Mouse (Mus musculus): ENCODE measurements around the gene Acta2. TPM values are rescaled to one million over a fixed set of nuclear protein-coding genes. Genes with fewer than 3 reads are reported as not detected.

Gene Acta2
- total RNA-seq, 2 experiments from 2014 or later: 52.8 to 61.6 TPM

DNA sequence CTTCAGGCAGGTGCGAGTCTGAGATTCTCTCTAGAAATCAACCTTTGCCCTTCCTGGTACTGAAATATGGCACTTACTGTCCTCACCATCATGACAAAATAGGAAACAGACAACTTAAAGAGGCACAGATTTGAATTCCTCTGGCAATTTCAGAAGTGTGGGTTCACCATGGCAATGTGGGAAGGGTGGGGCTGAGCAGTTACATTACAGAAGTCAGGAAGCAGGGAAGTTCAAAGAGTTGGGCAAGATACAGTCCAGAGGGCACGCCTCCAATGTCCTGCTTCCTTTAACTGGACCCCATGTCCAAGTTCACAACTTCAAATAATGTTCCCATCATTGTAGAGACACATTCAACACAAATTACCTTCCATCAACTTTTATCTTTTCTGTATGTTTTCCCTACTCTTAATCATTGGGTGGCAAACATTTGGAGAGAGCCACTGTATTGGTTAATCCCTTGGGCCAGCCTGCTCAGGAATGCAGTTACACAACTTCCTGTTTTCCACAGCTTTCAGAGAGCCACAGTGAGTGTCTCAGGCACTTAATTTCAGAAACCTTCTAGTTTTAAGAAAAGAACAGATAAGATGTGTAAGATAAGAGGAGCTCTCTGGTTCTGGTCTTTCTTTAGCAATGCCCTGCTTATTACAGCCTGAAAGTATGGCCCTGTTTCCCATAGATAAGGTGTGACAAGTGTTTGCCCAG is 7.0 kb upstream of the Acta2 start:
- H3K27ac ChIP-seq: peak overlapping the region; percentile 78
- no peak for TF ChIP-seq CTCF (IDR thresholded peaks at IDR 0.05)
- no peak for DNase-seq
- H3K4me3 ChIP-seq: no peak overlapping the region
- intact Hi-C loops (cut with DNase I): no loop called here

DNA sequence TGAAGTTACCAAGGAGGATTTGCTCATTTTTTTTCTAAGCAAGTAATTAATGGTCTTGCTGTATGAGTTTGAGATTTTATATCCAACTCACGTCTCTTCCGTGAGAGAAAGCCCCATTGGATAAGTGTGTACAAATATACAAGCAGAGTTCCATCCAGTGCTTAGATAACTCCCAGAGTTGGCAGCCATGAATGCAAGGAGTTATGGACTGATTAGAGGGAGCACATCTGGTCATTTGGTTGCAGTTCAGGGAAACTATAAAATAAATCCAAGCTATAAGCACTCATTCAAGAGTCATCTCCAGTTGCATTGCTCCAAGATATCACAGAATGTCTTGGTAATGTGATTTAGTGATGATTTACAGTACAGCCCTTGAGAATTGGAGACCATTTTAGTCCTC is 1.5 kb upstream of the Acta2 start:
- intact Hi-C loops (cut with DNase I): no loop called here
- Histone ChIP-seq H3K4me3 (no peak overlapping the region), H3K27ac (no peak overlapping the region)
- no peak for DNase-seq
- no peak for TF ChIP-seq CTCF (IDR thresholded peaks at IDR 0.05)

GRCm38 (mm10) chr19:34256149-34256548 is 759 bp upstream of the Acta2 start:
- intact Hi-C loops (cut with DNase I): no loop called here
- H3K4me3 ChIP-seq: no peak overlapping the region
- TF ChIP-seq CTCF (IDR thresholded peaks at IDR 0.05): no peak

GRCm38 (mm10) chr19:34254101-34254879 is 1.1 kb downstream of the Acta2 start:
- peak; percentile 42 for DNase-seq
- Histone ChIP-seq H3K27ac (peak overlapping the region; percentile 79), H3K4me3 (peak overlapping the region; percentile 58)
- TF ChIP-seq CTCF (IDR thresholded peaks at IDR 0.05): no peak
- intact Hi-C loops (cut with DNase I): no loop called here

More at GRCm38 (mm10) chr19:34256149-34256548, 759 bp upstream of the Acta2 start:
- H3K27ac ChIP-seq: peak overlapping the region; percentile 79
- no peak for DNase-seq

GRCm38 (mm10) chr19:34252450-34252849 is 2.9 kb downstream of the Acta2 start:
- TF ChIP-seq CTCF (IDR thresholded peaks at IDR 0.05): no peak
- intact Hi-C loops (cut with DNase I): no loop called here
- Histone ChIP-seq H3K4me3 (peak overlapping the region; percentile 58), H3K27ac (peak overlapping the region; percentile 20; the same call in 1 of the 2 replicates)
- no peak for DNase-seq

GRCm38 (mm10) chr19:34251900-34252299 is 3.5 kb downstream of the Acta2 start:
- Histone ChIP-seq H3K4me3 (peak overlapping the region; percentile 58), H3K27ac (peak overlapping the region; percentile 20; the same call in 1 of the 2 replicates)
- intact Hi-C loops (cut with DNase I): no loop called here
- no peak for TF ChIP-seq CTCF (IDR thresholded peaks at IDR 0.05)
- DNase-seq: no peak

DNA sequence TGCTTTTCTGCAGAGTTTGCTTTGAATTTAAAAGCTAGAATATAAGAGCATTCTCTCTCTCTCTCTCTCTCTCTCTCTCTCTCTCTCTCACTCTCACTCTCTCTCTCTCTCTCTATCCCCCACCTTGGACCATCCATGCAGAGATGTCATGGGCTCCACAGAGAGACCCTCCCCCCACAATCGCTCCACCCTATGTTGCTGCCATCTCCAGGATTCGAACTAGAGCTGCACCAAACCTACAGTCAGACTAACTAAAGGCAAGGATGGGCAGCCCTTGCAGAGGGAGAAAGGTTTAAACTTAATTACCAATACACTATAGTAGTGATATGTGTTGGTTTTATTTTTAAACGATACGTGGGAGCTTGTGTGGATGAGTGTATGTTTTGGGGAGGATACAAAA is 4.8 kb downstream of the Acta2 start:
- no peak for DNase-seq
- no peak for TF ChIP-seq CTCF (IDR thresholded peaks at IDR 0.05)
- no peak overlapping the region for H3K27ac ChIP-seq
- intact Hi-C loops (cut with DNase I): no loop called here
- H3K4me3 ChIP-seq: peak overlapping the region; percentile 24

GRCm38 (mm10) chr19:34248558-34248957 is 6.8 kb downstream of the Acta2 start:
- TF ChIP-seq CTCF (IDR thresholded peaks at IDR 0.05): no peak
- no peak for DNase-seq
- intact Hi-C loops (cut with DNase I): no loop called here

DNA sequence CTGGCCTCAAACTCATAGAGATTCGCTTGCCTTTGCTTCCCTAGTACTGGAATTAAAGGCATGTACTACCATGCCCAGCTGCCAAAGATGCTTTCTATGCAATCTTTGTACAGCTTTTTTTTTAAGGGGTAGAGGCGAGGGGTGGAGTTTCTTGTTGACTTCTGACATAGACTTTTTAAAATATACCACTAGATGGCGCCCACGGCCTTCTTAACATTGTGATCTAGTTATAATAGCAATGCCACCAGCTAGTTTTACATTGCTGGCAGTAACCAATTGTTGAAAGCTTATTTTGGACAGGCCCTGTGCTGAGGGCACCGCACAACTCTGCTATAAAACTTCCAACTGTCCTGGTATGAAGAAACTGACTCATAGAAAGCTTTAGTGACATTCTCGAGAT is 11.3 kb downstream of the Acta2 start:
- TF ChIP-seq CTCF (IDR thresholded peaks at IDR 0.05): peak; percentile 73
- DNase-seq: peak; percentile 43
- peak overlapping the region; percentile 35; the same call in 1 of the 2 replicates for H3K27ac ChIP-seq
- peak overlapping the region; percentile 25; the same call in 1 of the 2 replicates for H3K4me3 ChIP-seq
- intact Hi-C loops (cut with DNase I): loop anchor here (1.0 to 5.0 kb wide), 4 partner anchors 41 to 393 kb away; no protein-coding TSS in a partner anchor

More at GRCm38 (mm10) chr19:34248558-34248957, 6.8 kb downstream of the Acta2 start:
- no peak overlapping the region for H3K27ac ChIP-seq
- 0 out of 2 replicates have a peak overlapping the region, but pooled peaks have one; percentile 9 for H3K4me3 ChIP-seq

- TF ChIP-seq CTCF (IDR thresholded peaks at IDR 0.05): no peak
- Histone ChIP-seq H3K27ac (no peak overlapping the region), H3K4me3 (no peak overlapping the region)
- intact Hi-C loops (cut with DNase I): loop anchor here (5.0 kb wide), 3 partner anchors 89 to 394 kb away; no protein-coding TSS in a partner anchor
- DNase-seq: no peak
Observed at GRCm38 (mm10) chr19:34242925-34243324, 12.5 kb downstream of the Acta2 start.

- no peak overlapping the region for H3K27ac ChIP-seq
- H3K4me3 ChIP-seq: no peak overlapping the region
- TF ChIP-seq CTCF (IDR thresholded peaks at IDR 0.05): peak; percentile 75
- intact Hi-C loops (cut with DNase I): loop anchor here (5.0 kb wide), 3 partner anchors 91 to 396 kb away; no protein-coding TSS in a partner anchor
- no peak for DNase-seq
Observed at GRCm38 (mm10) chr19:34241247-34241915, 14.0 kb downstream of the Acta2 start.

DNA sequence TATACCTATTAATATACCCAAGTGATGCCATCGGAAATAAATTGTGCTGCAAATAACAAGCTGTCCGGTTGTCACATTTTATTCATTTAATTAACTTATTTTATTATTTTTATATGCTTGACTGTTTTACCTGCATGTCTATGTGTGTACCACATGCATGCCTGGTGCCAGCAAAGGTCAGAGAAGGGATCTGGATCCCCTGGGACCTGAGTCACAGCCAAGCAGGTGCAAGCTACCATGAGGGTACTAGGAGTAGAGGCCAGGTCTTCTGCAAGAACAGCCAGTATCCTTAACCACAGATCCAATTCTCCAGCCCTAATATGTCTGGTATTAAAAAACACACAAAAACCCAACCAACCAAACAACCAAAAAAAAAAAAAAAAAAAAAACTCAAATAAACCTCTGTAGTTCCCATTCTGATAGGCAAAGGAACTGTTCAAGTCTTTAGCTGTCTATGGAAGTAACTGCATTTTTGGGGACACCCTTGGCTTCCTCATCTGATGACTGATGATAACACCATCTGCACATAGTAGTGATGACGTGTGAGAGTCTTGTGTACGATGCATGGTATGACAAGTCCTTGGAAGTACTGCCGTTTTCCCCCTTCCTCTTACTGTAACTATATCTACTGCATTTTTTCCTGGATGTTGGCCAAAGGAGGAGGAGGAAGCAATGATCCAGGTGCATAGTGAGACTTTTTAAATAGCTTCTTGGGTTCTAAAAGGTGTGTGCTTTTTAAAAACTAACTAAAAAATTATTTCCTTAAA is 14.9 kb downstream of the Acta2 start:
- Histone ChIP-seq H3K4me3 (no peak overlapping the region), H3K27ac (no peak overlapping the region)
- TF ChIP-seq CTCF (IDR thresholded peaks at IDR 0.05): no peak
- intact Hi-C loops (cut with DNase I): loop anchor here (5.0 kb wide), 3 partner anchors 92 to 397 kb away; no protein-coding TSS in a partner anchor
- DNase-seq: no peak
